Mouse (Mus musculus) frontal cortex, adult (tissue): ENCODE data around the gene Cacna1a.
"Not testable (repeated sequence)": the region's sequence is repeated elsewhere in the genome, so short reads cannot be mapped to it uniquely, and the experiment has no call there.

Source experiments
- ATAC-seq: cut with Nextera tagmentation; 2 replicates; pipeline ENCODE4 v1.9.2; 2017; ENCODE audit warnings: mild to moderate bottlenecking, moderate library complexity, mixed read lengths; ENCODE audit not compliant: low TSS enrichment

The Cacna1a gene

GRCm38 (mm10) chr8:84660819-84661457, 272.7 kb downstream of the Cacna1a start:
- ATAC-seq: no peak

- ATAC-seq: no peak
These were observed 273.2 kb downstream of the Cacna1a start for GRCm38 (mm10) chr8:84661458-84661871.

DNA sequence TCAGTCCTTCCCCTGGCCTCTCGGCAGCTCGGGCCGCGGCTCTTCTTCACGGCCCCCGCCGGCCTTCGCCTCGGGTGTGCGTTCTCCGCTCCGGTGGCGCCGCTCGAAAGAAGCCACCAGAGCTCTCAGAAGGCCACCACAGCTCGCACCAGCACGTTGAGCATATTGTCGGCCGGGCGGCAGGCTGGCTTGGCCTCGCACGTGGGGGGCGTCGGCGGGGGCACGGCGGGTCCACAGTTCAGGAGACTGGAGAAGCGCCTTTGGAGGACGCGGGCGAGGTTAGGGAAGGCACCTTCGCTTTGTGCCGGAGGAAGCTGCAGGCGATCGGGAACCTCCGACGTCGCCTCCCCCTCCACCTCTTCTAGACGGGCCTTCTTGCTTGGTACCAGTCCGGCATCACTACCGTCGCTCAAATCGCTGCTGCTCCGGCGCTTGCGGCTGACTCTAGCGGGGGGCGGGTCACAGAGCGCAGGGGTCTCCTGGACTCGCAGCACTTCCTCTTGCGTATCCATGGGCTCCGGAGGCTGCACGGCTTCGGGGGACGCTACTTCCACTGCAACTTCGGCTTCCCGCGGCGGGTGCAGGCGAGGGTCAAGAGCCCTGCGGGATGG, 273.8 kb downstream of the Cacna1a start:
- ATAC-seq: 0 out of 2 replicates have a peak, but pooled peaks have one; percentile 0

- ATAC-seq: peak; percentile 64
These were observed 274.4 kb downstream of the Cacna1a start, which contains the start of gene Ier2 for GRCm38 (mm10) chr8:84662581-84663065. TSS of gene Ier2 (minus strand) at chr8:84662852.

GRCm38 (mm10) chr8:84663483-84664327, 275.5 kb downstream of the Cacna1a start:
- peak; percentile 62 for ATAC-seq

- ATAC-seq: peak; percentile 58
These were observed 276.5 kb downstream of the Cacna1a start for GRCm38 (mm10) chr8:84664566-84665384.

DNA sequence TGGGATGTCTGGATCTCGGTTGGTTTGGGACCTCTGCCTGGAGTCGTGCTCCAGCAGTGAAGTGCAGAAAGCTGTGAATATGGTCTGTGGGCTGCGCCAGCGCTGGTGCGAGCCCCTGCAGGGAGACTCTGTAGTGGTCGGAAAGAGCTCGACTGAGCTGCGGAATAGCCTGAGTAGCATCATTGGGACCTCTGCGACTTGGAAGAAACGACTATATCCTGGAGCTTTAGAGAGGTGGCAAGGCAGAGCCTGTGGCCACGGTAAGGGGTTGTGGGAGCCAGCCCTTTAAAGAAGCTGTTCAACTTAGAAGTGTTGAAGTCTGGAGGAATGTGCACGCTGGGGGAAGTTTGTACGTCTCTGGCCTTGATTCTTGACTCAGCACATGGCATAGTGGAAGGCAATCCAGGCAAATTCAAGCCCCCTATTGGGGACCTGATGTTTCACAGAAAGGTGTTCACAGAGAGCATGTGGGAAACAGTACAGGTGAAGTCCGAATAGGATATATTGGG, 277.2 kb downstream of the Cacna1a start:
- ATAC-seq: 0 out of 2 replicates have a peak, but pooled peaks have one; percentile 2

GRCm38 (mm10) chr8:84668081-84668480, 279.8 kb downstream of the Cacna1a start:
- ATAC-seq: no peak

GRCm38 (mm10) chr8:84668731-84669485, 280.7 kb downstream of the Cacna1a start:
- no peak for ATAC-seq

GRCm38 (mm10) chr8:84670295-84671006, 282.2 kb downstream of the Cacna1a start:
- ATAC-seq: not testable (repeated sequence)

DNA sequence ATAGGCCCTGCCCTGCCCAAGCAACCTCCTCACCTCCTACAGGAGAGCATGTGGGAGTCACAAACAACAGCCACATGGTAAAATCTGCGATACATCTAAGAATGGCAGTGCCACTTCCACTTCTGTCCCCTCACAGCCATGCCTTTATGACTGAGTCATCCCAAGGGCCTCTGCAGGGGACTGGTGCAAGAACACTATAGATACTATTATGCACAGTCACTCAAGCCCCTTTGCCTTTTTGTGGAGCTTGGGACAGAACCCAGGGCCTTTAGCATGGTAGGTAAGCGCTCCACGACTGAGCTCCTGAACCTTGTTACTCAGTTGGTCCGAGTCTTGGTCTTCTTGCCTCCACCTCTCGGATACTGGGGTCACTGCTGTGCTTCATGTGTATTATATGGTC, 289.1 kb downstream of the Cacna1a start:
- no peak for ATAC-seq

- ATAC-seq: no peak
These were observed 293.2 kb downstream of the Cacna1a start for GRCm38 (mm10) chr8:84681476-84681875.

- 0 out of 2 replicates have a peak, but pooled peaks have one; percentile 2 for ATAC-seq
These were observed 294.0 kb downstream of the Cacna1a start for GRCm38 (mm10) chr8:84682257-84682656.

- no peak for ATAC-seq
These were observed 296.3 kb downstream of the Cacna1a start for GRCm38 (mm10) chr8:84684537-84684936.

DNA sequence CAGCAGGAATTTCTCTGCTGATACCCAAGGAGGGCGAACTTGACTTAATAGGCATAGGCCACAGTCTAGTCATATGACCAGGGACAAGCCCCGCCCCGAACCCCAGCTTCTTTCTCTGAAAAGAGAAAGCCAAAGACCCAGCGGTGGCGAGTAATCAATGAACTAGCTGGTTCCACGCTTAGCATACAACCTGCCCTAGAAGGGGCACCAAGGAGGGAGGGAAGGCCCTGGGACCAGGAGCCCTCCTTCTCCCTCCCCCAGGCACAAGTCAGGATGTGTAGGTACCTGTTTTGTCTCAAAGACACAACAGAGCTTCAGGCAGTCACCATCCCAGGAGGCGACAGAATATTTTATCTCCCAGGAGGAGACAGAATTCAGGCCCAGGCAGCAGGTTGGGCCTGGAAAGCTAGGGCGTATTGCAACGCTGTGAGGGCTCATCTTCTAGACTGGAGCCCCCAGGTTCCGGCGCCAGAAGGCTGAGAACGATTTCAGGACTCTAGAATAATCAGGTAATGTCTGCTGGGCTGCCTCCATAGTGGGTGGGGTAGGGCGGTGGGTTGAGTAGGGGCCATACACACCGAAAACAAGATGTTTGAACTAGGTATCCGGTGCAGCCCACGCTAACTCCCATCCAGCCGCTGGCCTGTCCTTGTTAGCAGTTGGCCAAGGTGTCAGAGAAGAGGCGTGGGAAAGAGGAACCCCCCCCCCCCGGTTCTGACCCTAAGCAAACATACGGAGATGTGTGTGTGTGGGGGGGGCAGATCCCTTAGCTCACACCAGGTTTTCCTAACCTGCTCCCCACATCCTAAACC, 298.2 kb downstream of the Cacna1a start, which contains the start of gene Trmt1:
Gene Trmt1 (plus strand): TSS at position 117 of the 812 bp plus-strand sequence.
- no peak for ATAC-seq

DNA sequence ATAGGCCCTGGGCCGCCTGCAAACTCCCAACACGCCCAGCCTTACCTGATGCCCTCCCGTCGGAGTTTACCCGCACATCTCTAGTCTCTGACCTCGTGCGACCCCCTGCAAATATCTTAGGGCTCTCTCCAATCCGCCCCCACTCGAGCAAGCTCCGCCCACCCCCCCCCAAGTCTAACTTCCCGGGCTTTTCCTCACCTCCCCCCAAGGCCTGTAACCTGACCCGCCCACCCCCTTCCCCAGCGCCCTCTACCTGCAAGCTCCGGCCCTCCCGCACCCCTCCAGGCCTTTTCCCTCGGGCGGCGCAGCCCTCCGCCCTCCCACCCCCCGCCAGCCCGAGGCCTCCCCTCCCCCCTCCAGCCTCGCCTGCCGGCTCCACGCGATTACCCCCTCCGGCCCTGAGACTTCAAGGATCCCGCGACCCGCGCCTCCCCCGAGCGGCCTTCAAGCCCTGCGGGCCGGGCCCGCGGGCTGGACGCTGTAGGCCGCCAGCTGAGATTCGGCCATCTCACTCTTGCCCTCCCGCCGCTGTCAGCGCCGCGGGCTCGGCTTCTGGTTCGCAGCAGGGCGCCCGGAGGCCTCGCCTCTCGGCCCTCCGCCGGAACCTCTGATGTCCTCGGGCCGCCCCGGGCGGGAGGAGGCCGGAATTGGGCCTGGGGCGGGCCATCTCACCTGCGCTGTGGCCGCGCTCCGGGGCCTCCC, 298.9 kb downstream of the Cacna1a start:
- peak; percentile 10; the same call in 1 of the 2 replicates for ATAC-seq

DNA sequence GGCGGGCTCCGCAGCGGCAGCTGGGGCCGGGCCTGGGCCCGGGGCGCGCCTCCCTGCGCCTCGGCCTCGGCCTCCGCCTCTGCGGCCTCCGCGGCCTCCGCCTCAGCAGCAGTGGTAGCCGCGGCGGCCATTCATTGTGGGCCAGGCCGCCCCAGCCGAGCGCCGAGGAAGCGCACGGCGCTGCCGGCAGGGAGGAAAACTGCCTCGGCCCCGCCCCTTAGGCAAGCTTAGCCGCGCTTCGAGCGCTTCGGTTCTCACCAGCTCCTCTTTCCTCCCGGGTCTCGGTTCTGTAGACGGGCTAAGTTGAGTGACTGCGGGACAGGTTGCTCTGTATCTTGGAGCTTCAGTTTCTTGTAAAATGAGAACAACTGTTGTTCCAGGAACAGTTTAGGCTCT, 299.5 kb downstream of the Cacna1a start, which contains the start of gene Nacc1:
Gene Nacc1 (minus strand): TSS at position 158 of the 396 bp plus-strand sequence.
- peak; percentile 84 for ATAC-seq
